ENCODE assay signal across 27 mouse cellular contexts in the genomic region with DNA sequence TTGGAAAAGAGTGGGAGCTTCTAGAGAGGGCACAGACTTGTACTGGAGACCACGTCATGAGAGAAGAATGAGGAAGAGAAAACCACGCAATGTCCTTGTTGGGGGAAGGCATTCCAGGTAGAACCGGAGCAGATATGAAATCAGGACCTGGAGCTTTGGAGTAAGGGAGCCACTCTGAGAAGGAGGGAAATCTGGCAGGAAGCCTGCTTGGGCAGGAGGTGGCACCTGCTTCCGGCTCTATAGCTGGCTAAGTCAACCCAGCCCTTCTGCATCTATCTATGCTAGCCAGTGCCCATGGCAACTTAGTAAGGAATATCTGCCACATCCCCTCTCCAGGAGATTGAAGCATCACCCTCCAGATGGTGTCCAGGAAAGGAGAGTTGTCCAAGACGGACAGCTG. TPM values are rescaled to one million over a fixed set of nuclear protein-coding genes. Genes with fewer than 3 reads are reported as not detected.
A peak's percentile ranks its signal among the peaks of the same experiment; 100 is the strongest.
DNase-seq lines count a peak whose midpoint lies in the region; ATAC-seq and TF ChIP-seq lines count a peak whose summit lies in the region.
"Had no signal": no experiment of that assay in that cellular context is flagged by ENCODE, and none has a peak within 500 bp of the region (broad histone marks: within the 10 kb centered on the region; RNA-seq: fewer than 3 reads in every experiment).

No protein-coding gene starts in this region.

- H3K4me1 ChIP-seq in kidney, adult 2 months (ENCODE audit: control insufficient read depth, insufficient read depth, low read length), result no peaks in the 10 kb centered on the region
- no peaks in the 10 kb centered on the region for H3K4me1 ChIP-seq in kidney, embryonic 16.5 days (ENCODE audit: insufficient read depth, low read length)
- no peaks in the 10 kb centered on the region for H3K4me1 ChIP-seq in lung, postnatal 0 days (ENCODE audit: insufficient read depth, low read depth, low read length)
- no peaks in the 10 kb centered on the region for H3K4me1 ChIP-seq in stomach, postnatal 0 days (replicated peaks; ENCODE audit: control insufficient read depth, insufficient read depth)

- TF ChIP-seq EP300 in lung, postnatal 0 days (IDR thresholded peaks at IDR 0.05), result no peak
- no peak for TF ChIP-seq EP300 in stomach, postnatal 0 days (optimal IDR thresholded peaks at IDR 0.05)

- no peak overlapping the region for H3K9ac ChIP-seq in kidney, embryonic 16.5 days (replicated peaks; ENCODE audit: low read length)
- no peak overlapping the region for H3K9ac ChIP-seq in lung, postnatal 0 days (replicated peaks; ENCODE audit: low read depth)
- H3K9ac ChIP-seq in stomach, postnatal 0 days (ENCODE audit: low read length), result no peak overlapping the region
- H3K9ac ChIP-seq: embryonic facial prominence, embryonic 12.5 days; forebrain, embryonic 13.5 days; forebrain, embryonic 15.5 days; forebrain, postnatal 0 days had no signal

- no peaks in the 10 kb centered on the region for H3K36me3 ChIP-seq in kidney, adult 2 months (ENCODE audit: control insufficient read depth, insufficient read depth, low read length)
- H3K36me3 ChIP-seq in kidney, embryonic 16.5 days (ENCODE audit: insufficient read depth, low read length), result no peaks in the 10 kb centered on the region
- H3K36me3 ChIP-seq in lung, postnatal 0 days (ENCODE audit: insufficient read depth, low read length), result no peaks in the 10 kb centered on the region
- H3K36me3 ChIP-seq in stomach, postnatal 0 days (ENCODE audit: control insufficient read depth, insufficient read depth, low read length), result no peaks in the 10 kb centered on the region
- H3K36me3 ChIP-seq: embryonic facial prominence, embryonic 10.5 days; embryonic facial prominence, embryonic 12.5 days; forebrain, embryonic 15.5 days; G1E had no signal

- TF ChIP-seq CTCF in kidney, adult 2 months (conservative IDR thresholded peaks at IDR 0.05; ENCODE audit: insufficient read depth, insufficient read length, low read depth, low read length), result no peak
- no peak for TF ChIP-seq CTCF in lung, postnatal 0 days (IDR thresholded peaks at IDR 0.05)
- TF ChIP-seq CTCF in stomach, postnatal 0 days (IDR thresholded peaks at IDR 0.05; ENCODE audit: low read depth), result no peak

- H3K4me2 ChIP-seq in kidney, embryonic 16.5 days (replicated peaks; ENCODE audit: low read depth, low read length), result no peak overlapping the region
- H3K4me2 ChIP-seq in lung, postnatal 0 days (replicated peaks; ENCODE audit: low read depth, low read length), result no peak overlapping the region
- H3K4me2 ChIP-seq in stomach, postnatal 0 days (replicated peaks; ENCODE audit: low read depth), result no peak overlapping the region
- H3K4me2 ChIP-seq: embryonic facial prominence, embryonic 12.5 days; forebrain, embryonic 13.5 days; forebrain, embryonic 15.5 days had no signal

- DNase-seq in cerebellum, postnatal 10 days, result peak; percentile 58 to 63
- no peak for DNase-seq in cerebellum, adult 18-20 months
- DNase-seq in kidney, adult 2 months, result peak; percentile 3
- peak; percentile 33 for DNase-seq in lung, postnatal 0 days (ENCODE audit: low spot score)
- DNase-seq in lung, postnatal 25 days (ENCODE audit: low spot score), result no peak
- DNase-seq in stomach, postnatal 0 days (ENCODE audit: low spot score), result peak; percentile 62
- DNase-seq: adrenal gland, adult 8-10 months; adrenal gland, postnatal 14 days; adrenal gland, postnatal 36 days; B cell, adult 2 months; cerebellum, adult 11-12 months; cerebellum, adult 8-10 months; cerebellum, adult 9-11 months; cerebellum, postnatal 36 days; forebrain, postnatal 0 days had no signal

- no peak for TF ChIP-seq POLR2A in kidney, adult 2 months (IDR thresholded peaks at IDR 0.05; ENCODE audit: low read depth, low read length)

- H3K27ac ChIP-seq in kidney, adult 2 months (ENCODE audit: insufficient read depth, low read depth, low read length), result no peak overlapping the region
- H3K27ac ChIP-seq in kidney, embryonic 16.5 days (ENCODE audit: low read length), result no peak overlapping the region
- H3K27ac ChIP-seq in lung, postnatal 0 days (ENCODE audit: low read length), result no peak overlapping the region
- H3K27ac ChIP-seq in stomach, postnatal 0 days (replicated peaks), result no peak overlapping the region
- H3K27ac ChIP-seq: embryonic facial prominence, embryonic 10.5 days; embryonic facial prominence, embryonic 12.5 days; forebrain, embryonic 13.5 days; forebrain, embryonic 15.5 days had no signal

- no peaks in the 10 kb centered on the region for H3K9me3 ChIP-seq in kidney, embryonic 16.5 days (ENCODE audit: low read length)
- H3K9me3 ChIP-seq in lung, postnatal 0 days (ENCODE audit: low read length), result no peaks in the 10 kb centered on the region
- H3K9me3 ChIP-seq in stomach, postnatal 0 days (ENCODE audit: control insufficient read depth, low read length), result no peaks in the 10 kb centered on the region
- H3K9me3 ChIP-seq: embryonic facial prominence, embryonic 10.5 days; embryonic facial prominence, embryonic 12.5 days; forebrain, embryonic 13.5 days; forebrain, embryonic 15.5 days had no signal

- no peak; the same call in 1 of the 2 replicates for ATAC-seq in kidney, embryonic 16.5 days (ENCODE audit: low FRiP score, low TSS enrichment)
- ATAC-seq in lung, postnatal 0 days, result no peak
- ATAC-seq in stomach, postnatal 0 days (ENCODE audit: low FRiP score, low TSS enrichment), result peak; percentile 79
- ATAC-seq: activated CD4-positive, CD25-positive, alpha-beta regulatory T cell, adult 4 months; CD4-positive, CD25-positive, alpha-beta regulatory T cell, adult 4 months; forebrain, embryonic 13.5 days; forebrain, embryonic 15.5 days; forebrain, postnatal 0 days; Patski had no signal

- 65% methylated on average over 5 of the region's 5 CpGs for WGBS in kidney, adult 2 months
- WGBS in kidney, embryonic 16.5 days, result 74% methylated on average over 5 of the region's 5 CpGs
- 56% methylated on average over 5 of the region's 5 CpGs for WGBS in lung, postnatal 0 days
- 63% methylated on average over 5 of the region's 5 CpGs for WGBS in stomach, postnatal 0 days

- no peak overlapping the region for H3K4me3 ChIP-seq in kidney, adult 2 months (ENCODE audit: insufficient read depth, low read depth, low read length)
- no peak overlapping the region for H3K4me3 ChIP-seq in kidney, embryonic 16.5 days (ENCODE audit: low read length)
- H3K4me3 ChIP-seq in lung, postnatal 0 days (ENCODE audit: low read depth, low read length), result no peak overlapping the region
- no peak overlapping the region for H3K4me3 ChIP-seq in stomach, postnatal 0 days (ENCODE audit: low read depth, low read length)
- H3K4me3 ChIP-seq: embryonic facial prominence, embryonic 10.5 days; embryonic facial prominence, embryonic 12.5 days; forebrain, embryonic 13.5 days; forebrain, embryonic 15.5 days had no signal

- H3K27me3 ChIP-seq in kidney, adult 2 months (replicated peaks; ENCODE audit: control insufficient read depth, insufficient read depth, low read length), result no peaks in the 10 kb centered on the region
- H3K27me3 ChIP-seq in kidney, embryonic 16.5 days (ENCODE audit: insufficient read depth, low read length), result no peaks in the 10 kb centered on the region
- no peaks in the 10 kb centered on the region for H3K27me3 ChIP-seq in lung, postnatal 0 days (replicated peaks; ENCODE audit: insufficient read depth, low read length)
- no peaks in the 10 kb centered on the region for H3K27me3 ChIP-seq in stomach, postnatal 0 days (ENCODE audit: control insufficient read depth, insufficient read depth, low read length)
- H3K27me3 ChIP-seq: forebrain, embryonic 15.5 days; Patski had no signal

RNA-seq across cellular contexts. Expression of gene Tas1r2, which starts 52.6 kb away (rescaled TPM):
- polyA plus RNA-seq in kidney, adult 2 months (2012; rRNA removed), result 0.08 and 0.14 TPM in 2 replicates
- polyA plus RNA-seq in kidney, embryonic 16.5 days (2015; fragmentation: Nextera tagmentation; extraction: Ambion mirVana), result not detected in 2 replicates
- not detected in 2 replicates for polyA plus RNA-seq in lung, postnatal 0 days (2015; fragmentation: Nextera tagmentation; extraction: Ambion mirVana)
- not detected in 2 replicates for polyA plus RNA-seq in stomach, postnatal 0 days (2015; fragmentation: Nextera tagmentation; extraction: Ambion mirVana)
- polyA plus RNA-seq: activated CD4-positive, CD25-positive, alpha-beta regulatory T cell, adult 4 months; CD4-positive, CD25-positive, alpha-beta regulatory T cell, adult 4 months; cortical plate, adult 2 months; embryonic facial prominence, embryonic 10.5 days; embryonic facial prominence, embryonic 12.5 days; embryonic facial prominence, embryonic 14.5 days; forebrain, embryonic 11.5 days; forebrain, embryonic 13.5 days; forebrain, embryonic 15.5 days; forebrain, postnatal 0 days; G1E had no signal

Comparison
In these comparisons a context has a peak if more than half of its experiments do, and no peak if none do; other contexts are left out.
1. DNase-seq: peak in cerebellum, postnatal 10 days (2 of 2), kidney, adult 2 months (single experiment), lung, postnatal 0 days (single experiment) and stomach, postnatal 0 days (single experiment); none in cerebellum, adult 18-20 months (0 of 2) and lung, postnatal 25 days (single experiment).